Mouse (Mus musculus) induced T-regulatory cell, adult 2 months (primary cell): ENCODE data around the gene Hdac9.

Experiments used
- DNase-seq: peaks from one replicate; pipeline ENCODE4 v3.0.0-alpha.2; 2012; ENCODE audit warnings: low read depth

Hdac9 gene

GRCm38 (mm10) chr12:34342761-34343160 is 574.1 kb downstream of the Hdac9 start:
- no peak for DNase-seq

GRCm38 (mm10) chr12:34338886-34339285 is 578.0 kb downstream of the Hdac9 start:
- DNase-seq: no peak

- DNase-seq: no peak
These were observed 582.3 kb downstream of the Hdac9 start for GRCm38 (mm10) chr12:34334455-34335084.

GRCm38 (mm10) chr12:34332884-34333283 is 584.0 kb downstream of the Hdac9 start:
- no peak for DNase-seq

- no peak for DNase-seq
These were observed 589.8 kb downstream of the Hdac9 start for GRCm38 (mm10) chr12:34327111-34327510.

- no peak for DNase-seq
These were observed 604.7 kb downstream of the Hdac9 start for GRCm38 (mm10) chr12:34312113-34312719.

GRCm38 (mm10) chr12:34305453-34305852 is 611.4 kb downstream of the Hdac9 start:
- DNase-seq: no peak

- DNase-seq: no peak
These were observed 624.5 kb downstream of the Hdac9 start for GRCm38 (mm10) chr12:34292346-34292745.

- DNase-seq: no peak
These were observed 629.7 kb downstream of the Hdac9 start for GRCm38 (mm10) chr12:34287218-34287617.

- no peak for DNase-seq
These were observed 632.0 kb downstream of the Hdac9 start for GRCm38 (mm10) chr12:34284888-34285287.

- no peak for DNase-seq
These were observed 632.5 kb downstream of the Hdac9 start for GRCm38 (mm10) chr12:34284396-34284795.

- no peak for DNase-seq
These were observed 638.1 kb downstream of the Hdac9 start for GRCm38 (mm10) chr12:34278822-34279221.

GRCm38 (mm10) chr12:34273816-34274215 is 643.1 kb downstream of the Hdac9 start:
- DNase-seq: no peak

GRCm38 (mm10) chr12:34270096-34270495 is 646.8 kb downstream of the Hdac9 start:
- DNase-seq: no peak

GRCm38 (mm10) chr12:34269472-34270040 is 647.3 kb downstream of the Hdac9 start:
- no peak for DNase-seq

- DNase-seq: no peak
These were observed 657.2 kb downstream of the Hdac9 start for GRCm38 (mm10) chr12:34259651-34260050.

GRCm38 (mm10) chr12:34249160-34249559 is 667.7 kb downstream of the Hdac9 start:
- DNase-seq: peak; percentile 0

GRCm38 (mm10) chr12:34248193-34249121 is 668.4 kb downstream of the Hdac9 start:
- peak; percentile 7 for DNase-seq

GRCm38 (mm10) chr12:34238796-34239195 is 678.1 kb downstream of the Hdac9 start:
- DNase-seq: no peak

- DNase-seq: no peak
These were observed 685.2 kb downstream of the Hdac9 start for GRCm38 (mm10) chr12:34231621-34232150.

- DNase-seq: no peak
These were observed 692.4 kb downstream of the Hdac9 start for GRCm38 (mm10) chr12:34224505-34224904.

- DNase-seq: no peak
These were observed 695.9 kb downstream of the Hdac9 start for GRCm38 (mm10) chr12:34221014-34221413.
